Mouse (Mus musculus) embryo, embryonic 9.5 days (tissue): ENCODE results near the gene Lta.

Source experiments
- DNase-seq: peaks from one replicate; pipeline ENCODE4 v3.0.0-alpha.2; 2017; ENCODE audit errors: extremely low spot score

Lta gene

DNA sequence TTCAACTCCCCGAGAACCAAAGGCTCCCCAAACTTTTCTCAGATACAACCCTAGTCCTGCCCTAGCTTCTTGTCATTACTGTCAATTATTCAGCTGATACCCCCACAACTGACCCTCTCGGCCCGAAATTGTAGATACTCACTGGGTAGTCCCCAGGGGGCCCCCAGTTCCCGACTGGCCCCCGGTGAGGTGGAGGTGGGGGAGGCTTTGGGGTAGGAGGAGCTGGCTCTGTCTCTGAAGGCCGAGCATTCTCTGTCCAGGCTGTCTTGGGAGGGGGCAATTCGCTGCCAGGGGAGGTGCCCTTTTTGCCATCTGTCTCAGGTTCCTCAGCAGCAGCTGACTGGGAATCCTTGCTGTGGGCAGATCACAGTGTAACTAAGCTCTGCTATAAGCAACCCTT is 45.5 kb downstream of the Lta start:
- no peak for DNase-seq

DNA sequence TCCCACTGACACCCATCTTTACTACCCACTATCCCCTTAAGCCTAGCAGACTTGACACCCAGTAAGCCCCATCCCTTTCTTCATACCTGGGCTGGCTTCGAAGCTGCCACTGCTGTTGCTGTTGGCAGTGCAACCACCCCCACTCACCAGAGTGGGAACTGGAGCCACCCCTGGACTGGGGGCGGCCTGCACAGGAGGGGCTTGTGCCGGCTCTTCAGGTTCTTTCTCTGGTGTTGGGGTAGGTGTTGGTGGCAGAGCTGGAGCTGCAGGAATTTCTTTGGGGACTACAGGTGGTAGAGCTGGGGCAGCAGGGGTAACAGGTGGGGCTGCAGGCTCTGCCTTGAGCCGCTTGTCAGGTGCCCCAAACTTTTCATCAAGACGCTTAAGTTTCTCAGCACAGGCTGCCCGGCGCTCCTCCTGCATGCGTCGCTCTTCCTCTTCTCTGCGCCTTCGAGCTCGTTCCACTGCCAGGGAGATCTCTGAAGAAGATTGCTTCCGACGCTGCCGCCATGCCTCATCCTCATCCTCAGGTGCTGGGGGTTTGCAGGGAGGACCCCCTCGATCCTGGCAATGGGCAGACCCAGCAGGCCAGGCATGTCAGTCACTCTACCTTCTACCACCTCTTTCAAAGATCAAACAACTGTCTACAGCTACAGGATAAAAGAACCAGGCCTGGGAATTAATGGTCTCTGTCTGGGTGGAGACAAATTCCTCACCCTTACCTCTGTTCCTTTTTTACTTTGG is 46.1 kb downstream of the Lta start:
- DNase-seq = no peak

DNA sequence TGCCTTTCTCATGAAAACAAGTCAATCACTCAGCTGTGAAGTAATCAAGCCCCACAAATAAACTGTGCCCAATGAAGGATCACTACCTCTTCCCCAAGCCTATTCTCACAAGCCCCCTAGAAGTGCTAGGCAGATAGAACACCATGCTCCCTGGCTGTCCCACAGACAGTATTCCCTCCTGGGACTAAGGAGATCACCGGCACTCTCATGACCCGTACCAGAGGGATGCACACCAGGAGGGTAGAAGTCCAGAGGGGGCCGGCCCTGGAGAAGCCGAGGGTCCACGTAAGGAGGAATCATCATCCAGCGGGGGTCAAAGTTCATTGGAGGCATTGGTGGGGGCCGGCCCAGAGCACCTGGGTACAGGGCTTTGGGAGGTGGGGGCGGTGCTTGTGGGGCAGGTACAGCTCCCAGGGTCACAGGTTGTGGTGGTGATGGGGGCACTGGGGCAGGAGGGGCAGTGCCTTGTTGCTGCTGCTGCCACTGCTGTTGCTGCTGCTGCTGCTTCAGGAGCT is 47.4 kb downstream of the Lta start:
- DNase-seq = no peak

DNA sequence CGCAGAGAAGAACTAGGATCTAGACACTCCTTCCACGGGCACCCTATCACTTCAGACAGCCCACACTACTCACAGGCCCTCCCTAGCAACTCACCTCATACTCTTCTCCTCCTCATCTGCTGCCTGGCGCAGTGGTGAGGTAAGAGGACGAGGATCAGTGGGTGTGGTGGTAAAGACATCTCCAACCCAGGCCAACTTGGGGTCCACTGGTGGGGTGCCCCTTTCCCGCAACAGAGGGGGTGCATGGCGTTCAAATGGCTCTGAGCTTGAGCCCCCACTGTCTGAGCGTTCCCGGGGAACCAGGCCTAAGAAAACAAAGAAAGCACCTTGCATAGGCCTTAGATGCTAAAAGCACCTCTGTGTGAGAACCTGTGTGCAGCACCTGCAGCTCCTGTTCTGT is 47.9 kb downstream of the Lta start:
- DNase-seq = no peak

DNA sequence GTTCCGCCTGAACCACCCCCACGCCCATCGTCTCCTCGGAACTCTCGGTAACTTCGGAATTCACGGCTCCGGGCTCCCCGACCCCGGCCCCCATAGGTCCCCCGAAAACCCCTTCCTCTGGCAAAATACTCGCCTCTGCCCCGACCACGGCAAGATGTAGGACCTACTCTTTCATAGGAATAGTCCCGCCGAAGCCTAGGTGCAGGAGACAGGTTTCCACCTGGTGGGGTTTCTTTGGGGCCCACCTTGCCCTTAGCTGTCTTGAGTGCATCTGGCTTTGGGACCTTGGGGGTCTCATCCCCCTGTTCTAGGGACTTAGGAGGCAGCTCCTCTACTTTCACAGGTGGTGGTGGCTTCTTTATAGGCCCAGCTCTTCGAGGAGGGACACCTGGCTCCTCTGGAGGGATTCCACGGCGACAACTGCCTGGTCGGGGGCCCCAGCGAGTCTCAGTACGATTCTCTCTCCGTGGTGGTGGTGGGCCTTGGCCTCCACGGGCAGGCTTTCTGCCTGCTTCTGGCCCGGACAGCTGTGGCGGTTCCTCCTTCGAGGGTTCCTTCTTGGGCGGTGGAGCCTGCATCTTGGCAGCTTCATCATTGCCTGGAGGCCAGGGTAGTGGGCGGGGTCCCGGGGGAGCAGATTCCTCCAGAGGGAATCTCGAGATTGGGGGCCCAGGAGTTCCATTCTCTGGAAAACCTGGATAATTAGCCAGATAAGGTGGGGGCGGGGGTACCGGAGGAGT is 48.5 kb downstream of the Lta start:
- no peak for DNase-seq

DNA sequence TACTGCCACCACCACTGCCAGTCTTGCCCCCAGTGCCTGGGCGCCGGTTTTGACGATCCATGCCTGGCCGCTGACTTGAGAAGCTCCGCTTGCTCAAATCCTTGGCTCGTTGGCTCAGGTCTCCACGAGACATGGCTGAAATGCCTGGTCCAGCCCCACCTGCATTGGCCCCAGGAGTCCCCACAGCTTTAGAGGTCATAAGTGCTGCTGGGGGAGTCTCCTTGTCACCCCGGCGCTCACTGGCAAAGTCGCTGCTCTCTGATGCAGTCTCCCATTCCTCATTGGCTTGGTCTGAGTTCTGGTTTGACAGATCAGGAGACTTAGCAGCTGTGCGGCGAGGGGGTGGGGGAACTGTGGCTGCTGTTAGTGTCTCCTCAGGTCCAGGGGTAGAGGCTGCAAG is 49.7 kb downstream of the Lta start:
- no peak for DNase-seq

DNA sequence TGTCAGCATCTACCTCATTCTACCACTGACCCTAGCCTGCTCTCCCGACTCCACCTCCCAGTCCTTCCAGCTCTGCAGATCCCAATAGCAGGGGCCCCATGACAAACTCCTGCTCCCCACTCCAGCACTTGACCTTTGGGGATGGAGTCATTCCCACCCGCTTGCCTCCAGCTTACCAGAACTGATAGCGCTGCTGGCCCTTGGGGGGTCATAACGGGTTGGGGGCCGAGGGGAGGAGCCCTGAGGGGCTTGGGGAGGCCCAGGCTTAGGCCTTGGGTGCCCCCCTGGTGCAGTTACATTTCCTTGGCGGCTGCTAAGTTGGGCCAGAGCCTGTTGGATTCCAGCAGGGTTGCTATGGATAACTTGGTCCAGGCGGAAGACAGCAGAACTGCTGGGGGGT is 50.5 kb downstream of the Lta start:
- no peak for DNase-seq

DNA sequence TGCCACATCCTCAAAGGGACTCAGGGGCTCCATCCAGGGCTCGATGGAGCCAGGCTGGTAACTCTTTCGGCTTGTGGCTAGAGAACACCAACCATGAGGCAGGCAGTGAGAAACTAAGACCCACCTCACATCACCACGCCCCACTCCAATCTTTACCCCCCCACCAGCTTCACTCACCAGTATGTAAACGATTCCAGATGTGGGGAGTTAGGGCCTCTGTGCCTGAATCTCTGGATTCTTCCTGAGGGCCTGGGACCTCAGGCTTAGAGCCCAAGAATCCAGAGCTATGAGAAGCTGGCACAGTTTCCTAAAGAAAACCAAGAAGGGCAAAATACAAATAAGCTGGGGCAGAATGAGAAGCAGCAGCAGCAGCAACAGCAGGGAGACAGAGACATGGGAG is 51.2 kb downstream of the Lta start:
- no peak for DNase-seq
